28 mouse cellular contexts compared by ENCODE assay signal in the genomic region with DNA sequence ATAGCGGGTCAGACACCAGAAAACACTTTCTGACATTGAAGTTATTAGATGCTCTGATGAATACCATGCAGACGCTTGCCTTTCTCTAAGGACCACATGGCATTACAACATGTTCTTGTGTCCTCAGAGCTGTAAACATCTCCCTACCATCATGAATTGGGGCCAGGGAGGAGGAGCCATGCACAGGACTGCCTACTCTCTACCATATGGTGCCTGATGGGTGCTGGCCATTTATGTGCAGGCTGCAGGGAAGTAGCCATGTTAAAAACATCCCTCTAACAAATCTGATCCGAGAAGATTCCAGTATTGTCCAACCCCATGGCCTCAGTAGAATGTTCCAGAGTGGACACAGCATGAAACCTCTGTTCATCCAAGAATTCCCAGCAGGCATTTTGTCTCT.
DNase-seq lines count a peak whose midpoint lies in the region; ATAC-seq and TF ChIP-seq lines count a peak whose summit lies in the region.
"Had no signal": no experiment of that assay in that cellular context is flagged by ENCODE, and none has a peak within 500 bp of the region (broad histone marks: within the 10 kb centered on the region; RNA-seq: fewer than 3 reads in every experiment).

No protein-coding gene starts in this region.

- H3K4me2 ChIP-seq in heart, embryonic 12.5 days: no peak overlapping the region
- H3K4me2 ChIP-seq: embryonic facial prominence, embryonic 15.5 days; forebrain, embryonic 12.5 days; hindbrain, embryonic 15.5 days; liver, embryonic 12.5 days; midbrain, embryonic 13.5 days; neural tube, embryonic 15.5 days had no signal

- 81% methylated on average over 3 of the region's 3 CpGs for WGBS in heart, embryonic 12.5 days

- no peak overlapping the region for H3K9ac ChIP-seq in heart, embryonic 12.5 days
- H3K9ac ChIP-seq: embryonic facial prominence, embryonic 15.5 days; forebrain, embryonic 12.5 days; hindbrain, embryonic 15.5 days; liver, embryonic 12.5 days; liver, postnatal 0 days; midbrain, embryonic 13.5 days; neural tube, embryonic 15.5 days had no signal

- H3K36me3 ChIP-seq in heart, embryonic 12.5 days: no peaks in the 10 kb centered on the region
- H3K36me3 ChIP-seq: embryonic facial prominence, embryonic 15.5 days; forebrain, embryonic 12.5 days; hindbrain, embryonic 10.5 days; hindbrain, embryonic 15.5 days; liver, embryonic 12.5 days; midbrain, embryonic 13.5 days; neural tube, embryonic 15.5 days had no signal

- DNase-seq in cerebellum, adult 8-10 months: no peak
- peak; percentile 17 for DNase-seq in left cerebral cortex, postnatal 4 days
- no peak for DNase-seq in left cerebral cortex, adult 2 months (ENCODE audit: extremely low spot score in 1 of 2, low spot score in 2 of 2)
- DNase-seq in brain, adult 2 months (ENCODE audit: low read depth, low spot score): peak; percentile 44
- peak; percentile 52 for DNase-seq in cerebellum, adult 9-11 months
- no peak for DNase-seq in thymus, postnatal 25 days
- DNase-seq: adrenal gland, adult 8-10 months; gastrocnemius, postnatal 10 days; heart, postnatal 14 days; kidney, adult 2 months; kidney, postnatal 36 days; liver, postnatal 0 days; lung, postnatal 36 days; right cerebral cortex, adult 18-20 months; spleen, adult 18-20 months; thymus, postnatal 14 days had no signal

- H3K27ac ChIP-seq in left cerebral cortex, adult 2 months: no peak overlapping the region
- no peak overlapping the region for H3K27ac ChIP-seq in heart, embryonic 12.5 days (ENCODE audit: poor library complexity, severe bottlenecking)
- H3K27ac ChIP-seq: embryonic facial prominence, embryonic 15.5 days; forebrain, embryonic 12.5 days; hindbrain, embryonic 10.5 days; hindbrain, embryonic 15.5 days; layer of hippocampus, adult 2 months; liver, embryonic 12.5 days; midbrain, embryonic 13.5 days; neural tube, embryonic 15.5 days had no signal

- intact Hi-C loops in left cerebral cortex, postnatal 4 days (cut with DNase I): loop anchor here (5.0 kb wide), 2 partner anchors 253 to 917 kb away; a partner anchor contains a TSS
- intact Hi-C loops in left cerebral cortex, adult 2 months (cut with DNase I): loop anchor here (5.0 kb wide), 5 partner anchors 198 to 1117 kb away; no protein-coding TSS in a partner anchor

- H3K4me3 ChIP-seq in left cerebral cortex, adult 2 months: no peak overlapping the region
- no peak overlapping the region for H3K4me3 ChIP-seq in heart, embryonic 12.5 days
- H3K4me3 ChIP-seq: embryonic facial prominence, embryonic 15.5 days; forebrain, embryonic 12.5 days; hindbrain, embryonic 10.5 days; hindbrain, embryonic 15.5 days; layer of hippocampus, adult 2 months; liver, embryonic 12.5 days; megakaryocyte, embryonic 14.5 days; midbrain, embryonic 13.5 days; neural tube, embryonic 15.5 days had no signal

- no peaks in the 10 kb centered on the region for H3K9me3 ChIP-seq in heart, embryonic 12.5 days (replicated peaks)
- H3K9me3 ChIP-seq: embryonic facial prominence, embryonic 15.5 days; forebrain, embryonic 12.5 days; hindbrain, embryonic 10.5 days; hindbrain, embryonic 15.5 days; liver, embryonic 12.5 days; megakaryocyte, embryonic 14.5 days; midbrain, embryonic 13.5 days; neural tube, embryonic 15.5 days had no signal

- TF ChIP-seq CTCF in left cerebral cortex, adult 2 months (IDR thresholded peaks at IDR 0.05): no peak

- ATAC-seq in cerebellum, adult (ENCODE audit: insufficient number of reproducible peaks, low FRiP score, low TSS enrichment): 0 out of 2 replicates have a peak, but pooled peaks have one; percentile 26
- ATAC-seq in heart, embryonic 12.5 days (ENCODE audit: insufficient number of reproducible peaks, low FRiP score): no peak
- ATAC-seq: inflammation-experienced regulatory T-cells, adult 6 months; liver, embryonic 12.5 days; liver, postnatal 0 days; midbrain, embryonic 13.5 days had no signal

- 0 out of 2 replicates have a peak, but pooled peaks cover 5% of the 10 kb centered on the region for H3K27me3 ChIP-seq in heart, embryonic 12.5 days (replicated peaks)
- H3K27me3 ChIP-seq: embryonic facial prominence, embryonic 15.5 days; hindbrain, embryonic 15.5 days; neural tube, embryonic 15.5 days had no signal

- H3K4me1 ChIP-seq in heart, embryonic 12.5 days (replicated peaks): peaks cover 12% of the 10 kb centered on the region; the same call in 1 of the 2 replicates
- H3K4me1 ChIP-seq: embryonic facial prominence, embryonic 15.5 days; liver, embryonic 12.5 days had no signal

Comparison
In these comparisons a context has a peak if more than half of its experiments do, and no peak if none do; other contexts are left out.
1. DNase-seq: peak in left cerebral cortex, postnatal 4 days (single experiment), brain, adult 2 months (single experiment) and cerebellum, adult 9-11 months (single experiment); none in cerebellum, adult 8-10 months (single experiment), left cerebral cortex, adult 2 months (0 of 2) and thymus, postnatal 25 days (single experiment).